In genomic region chr15:80105490-80106410, GRCm38 (mm10) we compare ENCODE assay signal across 10 mouse cellular contexts. TPM values are rescaled to one million over a fixed set of nuclear protein-coding genes. Genes with fewer than 3 reads are reported as not detected.
DNase-seq lines count a peak whose midpoint lies in the region; ATAC-seq and TF ChIP-seq lines count a peak whose summit lies in the region.
"Had no signal": no experiment of that assay in that cellular context is flagged by ENCODE, and none has a peak within 500 bp of the region (broad histone marks: within the 10 kb centered on the region; RNA-seq: fewer than 3 reads in every experiment).

No protein-coding gene starts in this region.

- no peak overlapping the region for H3K9ac ChIP-seq in forebrain, embryonic 15.5 days (replicated peaks)
- no peak overlapping the region for H3K9ac ChIP-seq in forebrain, embryonic 16.5 days (replicated peaks; ENCODE audit: low read depth, low read length)
- no peak overlapping the region for H3K9ac ChIP-seq in liver, embryonic 14.5 days (replicated peaks)
- H3K9ac ChIP-seq in stomach, postnatal 0 days (ENCODE audit: low read length) = no peak overlapping the region
- H3K9ac ChIP-seq: hindbrain, embryonic 12.5 days had no signal

- TF ChIP-seq EP300 in liver, embryonic 14.5 days (IDR thresholded peaks at IDR 0.05; ENCODE audit: low read depth) = no peak
- no peak for TF ChIP-seq EP300 in stomach, postnatal 0 days (optimal IDR thresholded peaks at IDR 0.05)

- H3K4me3 ChIP-seq in forebrain, embryonic 15.5 days = no peak overlapping the region
- no peak overlapping the region for H3K4me3 ChIP-seq in forebrain, embryonic 16.5 days (replicated peaks; ENCODE audit: low read length)
- H3K4me3 ChIP-seq in liver, embryonic 14.5 days (ENCODE audit: insufficient read depth in 1 of 2, low read depth in 2 of 2, low read length in 2 of 2) = no peak overlapping the region
- H3K4me3 ChIP-seq in stomach, postnatal 0 days (ENCODE audit: low read depth, low read length) = no peak overlapping the region
- H3K4me3 ChIP-seq: hindbrain, embryonic 12.5 days had no signal

- H3K36me3 ChIP-seq in forebrain, embryonic 15.5 days = no peaks in the 10 kb centered on the region
- H3K36me3 ChIP-seq in forebrain, embryonic 16.5 days (ENCODE audit: control insufficient read depth, insufficient read depth) = 0 out of 2 replicates have a peak, but pooled peaks cover 4% of the 10 kb centered on the region
- no peaks in the 10 kb centered on the region for H3K36me3 ChIP-seq in liver, embryonic 14.5 days (replicated peaks; ENCODE audit: control insufficient read depth, insufficient read depth, low read depth)
- no peaks in the 10 kb centered on the region for H3K36me3 ChIP-seq in stomach, postnatal 0 days (ENCODE audit: control insufficient read depth, insufficient read depth, low read length)
- H3K36me3 ChIP-seq: hindbrain, embryonic 12.5 days had no signal

- ATAC-seq in forebrain, embryonic 15.5 days (replicated peaks) = no peak
- no peak for ATAC-seq in forebrain, embryonic 16.5 days
- ATAC-seq in liver, embryonic 14.5 days (ENCODE audit: insufficient read depth) = no peak
- ATAC-seq in stomach, postnatal 0 days (ENCODE audit: low FRiP score, low TSS enrichment) = no peak
- ATAC-seq: activated CD4-positive, CD25-positive, alpha-beta regulatory T cell, adult 4 months had no signal

- peak; percentile 28 for DNase-seq in lung, postnatal 25 days (ENCODE audit: low spot score)
- no peak for DNase-seq in lung, postnatal 14 days
- no peak for DNase-seq in liver, embryonic 14.5 days (ENCODE audit: low read depth in 3 of 3, low spot score in 3 of 3)
- DNase-seq in stomach, postnatal 0 days (ENCODE audit: low spot score) = no peak
- DNase-seq in kidney, postnatal 14 days = no peak
- DNase-seq in ovary, postnatal 36 days (ENCODE audit: low spot score) = no peak

- WGBS in forebrain, embryonic 15.5 days = 74% methylated on average over 12 of the region's 12 CpGs
- 74% methylated on average over 12 of the region's 12 CpGs for WGBS in forebrain, embryonic 16.5 days
- 57% methylated on average over 12 of the region's 12 CpGs for WGBS in liver, embryonic 14.5 days (ENCODE audit: insufficient replicate concordance)
- WGBS in stomach, postnatal 0 days = 67% methylated on average over 12 of the region's 12 CpGs

- H3K9me3 ChIP-seq in forebrain, embryonic 15.5 days = no peaks in the 10 kb centered on the region
- H3K9me3 ChIP-seq in forebrain, embryonic 16.5 days (ENCODE audit: control insufficient read depth, low read length) = no peaks in the 10 kb centered on the region
- no peaks in the 10 kb centered on the region for H3K9me3 ChIP-seq in liver, embryonic 14.5 days (ENCODE audit: control insufficient read depth, low read length)
- H3K9me3 ChIP-seq in stomach, postnatal 0 days (ENCODE audit: control insufficient read depth, low read length) = no peaks in the 10 kb centered on the region
- H3K9me3 ChIP-seq: hindbrain, embryonic 12.5 days had no signal

- H3K4me1 ChIP-seq in forebrain, embryonic 15.5 days = peaks cover 9% of the 10 kb centered on the region
- H3K4me1 ChIP-seq in forebrain, embryonic 16.5 days (replicated peaks; ENCODE audit: control insufficient read depth, insufficient read depth, low read length) = peaks cover 6% of the 10 kb centered on the region
- H3K4me1 ChIP-seq in liver, embryonic 14.5 days (replicated peaks; ENCODE audit: control insufficient read depth in 2 of 2, insufficient read depth in 2 of 2, low read length in 1 of 2) = peaks cover 6 to 9% of the 10 kb centered on the region in 2 experiments
- H3K4me1 ChIP-seq in stomach, postnatal 0 days (replicated peaks; ENCODE audit: control insufficient read depth, insufficient read depth) = no peaks in the 10 kb centered on the region

- H3K4me2 ChIP-seq in forebrain, embryonic 15.5 days (replicated peaks) = no peak overlapping the region
- H3K4me2 ChIP-seq in forebrain, embryonic 16.5 days (ENCODE audit: low read length) = no peak overlapping the region
- H3K4me2 ChIP-seq in liver, embryonic 14.5 days (ENCODE audit: low read depth) = no peak overlapping the region
- H3K4me2 ChIP-seq in stomach, postnatal 0 days (replicated peaks; ENCODE audit: low read depth) = no peak overlapping the region
- H3K4me2 ChIP-seq: hindbrain, embryonic 12.5 days had no signal

- peak; percentile 59 for TF ChIP-seq CTCF in liver, embryonic 14.5 days (IDR thresholded peaks at IDR 0.05; ENCODE audit: low read depth)
- TF ChIP-seq CTCF in stomach, postnatal 0 days (IDR thresholded peaks at IDR 0.05; ENCODE audit: low read depth) = peak; percentile 29; the same call in 1 of the 2 replicates

- 0 out of 2 replicates have a peak overlapping the region, but pooled peaks have one; percentile 23 for H3K27ac ChIP-seq in forebrain, embryonic 15.5 days (replicated peaks)
- no peak overlapping the region for H3K27ac ChIP-seq in forebrain, embryonic 16.5 days (ENCODE audit: low read length)
- H3K27ac ChIP-seq in liver, embryonic 14.5 days = no peak overlapping the region
- no peak overlapping the region for H3K27ac ChIP-seq in stomach, postnatal 0 days (replicated peaks)
- H3K27ac ChIP-seq: hindbrain, embryonic 12.5 days had no signal

- no peaks in the 10 kb centered on the region for H3K27me3 ChIP-seq in forebrain, embryonic 15.5 days
- H3K27me3 ChIP-seq in forebrain, embryonic 16.5 days (replicated peaks; ENCODE audit: control insufficient read depth, insufficient read depth, low read length) = no peaks in the 10 kb centered on the region
- H3K27me3 ChIP-seq in liver, embryonic 14.5 days (ENCODE audit: control insufficient read depth, insufficient read depth, low read length) = no peaks in the 10 kb centered on the region
- H3K27me3 ChIP-seq in stomach, postnatal 0 days (ENCODE audit: control insufficient read depth, insufficient read depth, low read length) = no peaks in the 10 kb centered on the region
- H3K27me3 ChIP-seq: hindbrain, embryonic 12.5 days had no signal

RNA-seq across cellular contexts. Expression of gene Rpl3, which starts 14.1 kb away (rescaled TPM):
- 641 and 670 TPM in 2 replicates for polyA plus RNA-seq in forebrain, embryonic 15.5 days (2015; fragmentation: Nextera tagmentation; extraction: Ambion mirVana)
- 605 and 629 TPM in 2 replicates for polyA plus RNA-seq in forebrain, embryonic 16.5 days (2015; fragmentation: Nextera tagmentation; extraction: Ambion mirVana)
- polyA plus RNA-seq in liver, embryonic 14.5 days (2012; rRNA removed) = 530 and 765 TPM in 2 replicates
- polyA plus RNA-seq in liver, embryonic 14.5 days (2014; fragmentation: Nextera tagmentation; extraction: Ambion mirVana) = 774 and 804 TPM in 2 replicates
- 706 and 736 TPM in 2 replicates for polyA plus RNA-seq in stomach, postnatal 0 days (2015; fragmentation: Nextera tagmentation; extraction: Ambion mirVana)

RNA-seq across cellular contexts. Expression of gene Syngr1, which starts 14.6 kb away (rescaled TPM):
- polyA plus RNA-seq in forebrain, embryonic 15.5 days (2015; fragmentation: Nextera tagmentation; extraction: Ambion mirVana) = 40.1 and 44.5 TPM in 2 replicates
- polyA plus RNA-seq in forebrain, embryonic 16.5 days (2015; fragmentation: Nextera tagmentation; extraction: Ambion mirVana) = 49.5 and 58.4 TPM in 2 replicates
- 10.4 and 12.0 TPM in 2 replicates for polyA plus RNA-seq in liver, embryonic 14.5 days (2012; rRNA removed)
- 14.4 and 17.3 TPM in 2 replicates for polyA plus RNA-seq in liver, embryonic 14.5 days (2014; fragmentation: Nextera tagmentation; extraction: Ambion mirVana)
- 53.7 TPM in 2 replicates for polyA plus RNA-seq in stomach, postnatal 0 days (2015; fragmentation: Nextera tagmentation; extraction: Ambion mirVana)

RNA-seq across cellular contexts. Expression of gene Tab1, which starts 27.2 kb away (rescaled TPM):
- polyA plus RNA-seq in forebrain, embryonic 15.5 days (2015; fragmentation: Nextera tagmentation; extraction: Ambion mirVana) = 41.1 and 45.0 TPM in 2 replicates
- polyA plus RNA-seq in forebrain, embryonic 16.5 days (2015; fragmentation: Nextera tagmentation; extraction: Ambion mirVana) = 40.7 and 43.8 TPM in 2 replicates
- 11.2 and 11.9 TPM in 2 replicates for polyA plus RNA-seq in liver, embryonic 14.5 days (2012; rRNA removed)
- 9.4 and 10.8 TPM in 2 replicates for polyA plus RNA-seq in liver, embryonic 14.5 days (2014; fragmentation: Nextera tagmentation; extraction: Ambion mirVana)
- 16.3 and 16.5 TPM in 2 replicates for polyA plus RNA-seq in stomach, postnatal 0 days (2015; fragmentation: Nextera tagmentation; extraction: Ambion mirVana)
